Mouse (Mus musculus) heart, postnatal 0 days (tissue): Measurements from ENCODE around the gene Ctsh. TPM values are rescaled to one million over a fixed set of nuclear protein-coding genes. Genes with fewer than 3 reads are reported as not detected.

Experiments
- ATAC-seq: fragments of 200-750 bp; cut with Nextera tagmentation; 2 replicates; pipeline ENCODE4 v1.8.0; 2017; ENCODE audit warnings: low read depth, moderate number of reproducible peaks, moderate library complexity; ENCODE audit not compliant: insufficient read depth
- DNase-seq: peaks from one replicate; pipeline ENCODE4 v3.0.0-alpha.2; 2016; ENCODE audit warnings: low spot score
- H3K27ac ChIP-seq: fragments of 300-500 bp; sonication (generic); 2 replicates; pipeline ENCODE4 v1.5.1; 2014; ENCODE audit warnings: low read depth, mild to moderate bottlenecking
- H3K27me3 ChIP-seq: fragments of 300-500 bp; sonication (generic); 2 replicates; pipeline ENCODE4 v1.6.1; 2014; ENCODE audit warnings: low read length, mixed read lengths; ENCODE audit not compliant: control insufficient read depth, insufficient read depth
- H3K36me3 ChIP-seq: fragments of 300-500 bp; sonication (generic); replicated peaks from 2 replicates; pipeline ENCODE4 v1.6.1; 2014; ENCODE audit warnings: low read length, mixed read lengths; ENCODE audit not compliant: control insufficient read depth, insufficient read depth
- H3K4me1 ChIP-seq: fragments of 300-500 bp; sonication (generic); 2 replicates; pipeline ENCODE4 v1.6.1; 2014; ENCODE audit warnings: antibody characterized with exemption; ENCODE audit not compliant: control insufficient read depth, insufficient read depth
- H3K4me2 ChIP-seq: fragments of 300-500 bp; sonication (generic); 2 replicates; pipeline ENCODE4 v1.6.1; 2014; ENCODE audit warnings: low read depth, mild to moderate bottlenecking, low read length, moderate library complexity
- H3K4me3 ChIP-seq: fragments of 300-500 bp; sonication (generic); 2 replicates; pipeline ENCODE4 v1.5.1; 2014; ENCODE audit warnings: low read depth, low read length
- H3K9ac ChIP-seq: fragments of 300-500 bp; sonication (generic); replicated peaks from 2 replicates; pipeline ENCODE4 v1.6.1; 2014; ENCODE audit warnings: low read depth, low read length, mixed read lengths
- H3K9me3 ChIP-seq: fragments of 300-500 bp; sonication (generic); replicated peaks from 2 replicates; pipeline ENCODE4 v1.6.1; 2016; ENCODE audit warnings: low read length; ENCODE audit not compliant: control insufficient read depth
- CTCF ChIP-seq: IDR thresholded peaks from 2 replicates; pipeline ENCODE4 v1.5.1; 2016; ENCODE audit warnings: antibody characterized with exemption, control low read depth, low read depth
- EP300 ChIP-seq: IDR thresholded peaks from 2 replicates; pipeline ENCODE4 v1.6.1; 2016; ENCODE audit warnings: antibody characterized with exemption, low read depth
- WGBS: fragments of 180-500 bp; shearing (Covaris S2); extraction: QIAGEN DNeasy Blood & Tissue Kit; methylation state at CpG from one replicate; pipeline ENCODE4 v1.1.7; 2014; 5-methylcytosine and 5-hydroxymethylcytosine counted together
- polyA plus RNA-seq: library from polyadenylated mRNA; unstranded; fragments of >200 nt; fragmentation: Nextera tagmentation; extraction: Ambion mirVana; gene quantifications from 2 replicates; pipeline ENCODE4 v1.2.1, GENCODE M21; 2015
- total RNA-seq: library from RNA; depleted of rRNA; stranded (reverse); fragments of >200 nt; gene quantifications from 2 replicates; pipeline ENCODE4 v1.2.3, GENCODE M21; 2014; ENCODE audit warnings: low replicate concordance

Gene Ctsh
- total and polyA plus RNA-seq, 2 experiments from 2014 or later, result 78.8 to 151 TPM

GRCm38 (mm10) chr9:90113151-90113550, 59.2 kb downstream of the Ctsh start:
- TF ChIP-seq EP300, result no peak
- TF ChIP-seq CTCF, result no peak
- peaks cover 18% of the 10 kb centered on the region for H3K4me1 ChIP-seq
- DNase-seq (no peak), ATAC-seq (no peak)
- peak overlapping the region; percentile 95 for H3K9ac ChIP-seq
- under 1% methylated on average over 13 of the region's 13 CpGs for WGBS
- H3K4me2 ChIP-seq, result peak overlapping the region; percentile 89
- H3K27me3 ChIP-seq, result no peaks in the 10 kb centered on the region
- H3K4me3 ChIP-seq, result peak overlapping the region; percentile 97
- peaks cover 14% of the 10 kb centered on the region; the same call in 1 of the 2 replicates for H3K36me3 ChIP-seq
- H3K9me3 ChIP-seq, result no peaks in the 10 kb centered on the region
- peak overlapping the region; percentile 100 for H3K27ac ChIP-seq

- DNase-seq (peak; percentile 89), ATAC-seq (peak; percentile 74)
- H3K36me3 ChIP-seq, result peaks cover 7% of the 10 kb centered on the region; the same call in 1 of the 2 replicates
- H3K4me1 ChIP-seq, result peaks cover 18% of the 10 kb centered on the region
- peak; percentile 64 for TF ChIP-seq CTCF
- peak; percentile 83 for TF ChIP-seq EP300
- no peaks in the 10 kb centered on the region for H3K9me3 ChIP-seq
- no peaks in the 10 kb centered on the region for H3K27me3 ChIP-seq
- under 1% methylated on average over 81 of the region's 82 CpGs for WGBS
- H3K4me2 ChIP-seq, result peak overlapping the region; percentile 89
- H3K9ac ChIP-seq, result peak overlapping the region; percentile 95
- peak overlapping the region; percentile 100 for H3K27ac ChIP-seq
- peak overlapping the region; percentile 97 for H3K4me3 ChIP-seq
Observed at GRCm38 (mm10) chr9:90113651-90114566, 60.0 kb downstream of the Ctsh start.

GRCm38 (mm10) chr9:90114567-90115307, 60.8 kb downstream of the Ctsh start, which contains the start of gene Morf4l1:
Morf4l1 (minus strand) TSS chr9:90114774.
- TF ChIP-seq EP300, result no peak
- TF ChIP-seq CTCF, result no peak
- H3K27ac ChIP-seq, result peak within 1 kb of the TSS; percentile 100
- H3K27me3 ChIP-seq, result no peaks in the 10 kb centered on the region
- 2% methylated on average over 38 of the region's 40 CpGs for WGBS
- no peaks in the 10 kb centered on the region for H3K36me3 ChIP-seq
- peak; percentile 97 for DNase-seq
- H3K9ac ChIP-seq, result peak within 1 kb of the TSS; percentile 95
- peaks cover 18% of the 10 kb centered on the region for H3K4me1 ChIP-seq
- H3K4me2 ChIP-seq, result peak within 1 kb of the TSS; percentile 91
- peak within 1 kb of the TSS; percentile 97 for H3K4me3 ChIP-seq
- peak; percentile 98 for ATAC-seq
- no peaks in the 10 kb centered on the region for H3K9me3 ChIP-seq

DNA sequence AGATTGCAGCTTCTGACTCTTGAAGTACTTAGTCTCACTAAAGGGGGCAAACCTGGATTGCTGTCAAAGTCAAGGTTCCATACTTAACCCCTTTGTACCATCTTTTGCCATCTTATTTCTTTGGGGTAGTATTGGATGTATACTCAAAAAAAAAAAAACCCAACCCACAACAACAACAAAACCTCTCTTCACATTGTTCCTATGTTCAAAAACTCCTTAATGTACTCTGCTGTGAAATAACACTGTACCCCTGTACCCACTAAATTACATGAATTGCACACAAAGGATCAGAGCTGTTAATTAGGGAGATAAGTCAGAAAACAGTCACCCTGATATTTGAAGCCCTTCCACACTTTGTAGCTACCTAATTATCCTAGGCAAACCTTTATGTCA, 61.4 kb downstream of the Ctsh start:
- H3K36me3 ChIP-seq, result no peaks in the 10 kb centered on the region
- peak overlapping the region; percentile 35; the same call in 1 of the 2 replicates for H3K27ac ChIP-seq
- no peak overlapping the region for H3K9ac ChIP-seq
- peak overlapping the region; percentile 97 for H3K4me3 ChIP-seq
- ATAC-seq (no peak), DNase-seq (no peak)
- peak overlapping the region; percentile 91 for H3K4me2 ChIP-seq
- H3K27me3 ChIP-seq, result no peaks in the 10 kb centered on the region
- H3K4me1 ChIP-seq, result peaks cover 18% of the 10 kb centered on the region
- TF ChIP-seq EP300, result no peak
- TF ChIP-seq CTCF, result no peak
- H3K9me3 ChIP-seq, result no peaks in the 10 kb centered on the region

- TF ChIP-seq CTCF (no peak), EP300 (no peak)
- H3K36me3 ChIP-seq, result no peaks in the 10 kb centered on the region
- ATAC-seq, result no peak
Observed at GRCm38 (mm10) chr9:90117234-90117633, 63.3 kb downstream of the Ctsh start.

More at GRCm38 (mm10) chr9:90117234-90117633, 63.3 kb downstream of the Ctsh start:
- no peak overlapping the region for H3K4me2 ChIP-seq
- no peak for DNase-seq
- no peaks in the 10 kb centered on the region for H3K27me3 ChIP-seq
- no peaks in the 10 kb centered on the region for H3K9me3 ChIP-seq
- H3K4me1 ChIP-seq, result peaks cover 14% of the 10 kb centered on the region
- H3K4me3 ChIP-seq, result no peak overlapping the region
- H3K9ac ChIP-seq, result no peak overlapping the region
- no peak overlapping the region for H3K27ac ChIP-seq
